28 mouse cellular contexts compared by ENCODE assay signal in the genomic region with DNA sequence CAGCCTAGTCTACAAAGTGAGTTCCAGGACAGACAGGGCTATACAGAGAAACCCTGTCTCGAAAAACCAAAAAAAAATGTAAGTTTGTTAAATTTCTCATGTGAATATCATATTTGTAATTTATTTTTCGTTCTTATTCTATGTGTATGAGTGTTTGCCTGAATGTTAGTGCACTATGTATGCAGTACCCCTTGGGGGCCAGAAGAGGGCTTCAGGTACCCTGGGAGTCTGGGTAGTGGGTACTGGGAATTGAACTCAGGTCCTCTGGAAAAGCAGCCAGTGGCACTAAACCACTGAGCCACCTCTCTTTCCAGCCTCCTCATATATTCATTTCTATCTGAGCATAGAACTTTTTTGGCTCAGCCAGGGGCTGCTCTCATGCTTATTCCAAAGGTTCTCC. TPM values are rescaled to one million over a fixed set of nuclear protein-coding genes. Genes with fewer than 3 reads are reported as not detected.
DNase-seq lines count a peak whose midpoint lies in the region; ATAC-seq and TF ChIP-seq lines count a peak whose summit lies in the region.
"Had no signal": no experiment of that assay in that cellular context is flagged by ENCODE, and none has a peak within 500 bp of the region (broad histone marks: within the 10 kb centered on the region; RNA-seq: fewer than 3 reads in every experiment).

No protein-coding gene starts in this region.

- 77% methylated on average over 2 of the region's 2 CpGs for whole genome bisulfite sequencing in kidney, adult 2 months
- WGBS in midbrain, postnatal 0 days, result 79% methylated on average over 2 of the region's 2 CpGs
- 80% methylated on average over 2 of the region's 2 CpGs for WGBS in midbrain, embryonic 13.5 days

- H3K27me3 ChIP-seq in kidney, adult 2 months (replicated peaks; ENCODE audit: control insufficient read depth, insufficient read depth, low read length), result no peaks in the 10 kb centered on the region
- H3K27me3 ChIP-seq in midbrain, postnatal 0 days (ENCODE audit: insufficient read depth, low read length), result no peaks in the 10 kb centered on the region
- 0 out of 2 replicates have a peak, but pooled peaks cover under 1% of the 10 kb centered on the region for H3K27me3 ChIP-seq in midbrain, embryonic 13.5 days
- no peaks in the 10 kb centered on the region for H3K27me3 ChIP-seq in Patski

- H3K4me1 ChIP-seq in kidney, adult 2 months (ENCODE audit: control insufficient read depth, insufficient read depth, low read length), result no peaks in the 10 kb centered on the region
- no peaks in the 10 kb centered on the region for H3K4me1 ChIP-seq in midbrain, postnatal 0 days (ENCODE audit: insufficient read depth, low read length)
- no peaks in the 10 kb centered on the region for H3K4me1 ChIP-seq in midbrain, embryonic 13.5 days (replicated peaks)
- H3K4me1 ChIP-seq: embryonic facial prominence, embryonic 10.5 days; kidney, embryonic 15.5 days; limb, embryonic 15.5 days; lung, embryonic 15.5 days; neural tube, embryonic 13.5 days had no signal

- no peak for DNase-seq in kidney, adult 2 months
- no peak for DNase-seq in kidney, adult 8-10 months
- DNase-seq in midbrain, postnatal 0 days (ENCODE audit: low spot score), result no peak
- DNase-seq in Patski (ENCODE audit: low read depth, low spot score), result no peak
- DNase-seq in urinary bladder, postnatal 25 days (ENCODE audit: low spot score), result no peak
- DNase-seq in left cerebral cortex, postnatal 36 days (ENCODE audit: low spot score in 2 of 2), result no peak
- DNase-seq: adrenal gland, postnatal 10 days; cerebellum, adult 11 months; cerebellum, postnatal 25 days; gastrocnemius, postnatal 14 days; heart, adult 18-20 months; lung, postnatal 4 days; thymus, postnatal 14 days had no signal

- TF ChIP-seq POLR2A in kidney, adult 2 months (IDR thresholded peaks at IDR 0.05; ENCODE audit: low read depth, low read length), result no peak

- POLR2A ChIA-PET in Patski (lab: Charles Lee), result no interaction called here

- no peaks in the 10 kb centered on the region for H3K36me3 ChIP-seq in kidney, adult 2 months (ENCODE audit: control insufficient read depth, insufficient read depth, low read length)
- H3K36me3 ChIP-seq in midbrain, postnatal 0 days (ENCODE audit: insufficient read depth, low read length), result no peaks in the 10 kb centered on the region
- H3K36me3 ChIP-seq in midbrain, embryonic 13.5 days, result no peaks in the 10 kb centered on the region
- H3K36me3 ChIP-seq: embryonic facial prominence, embryonic 10.5 days; kidney, embryonic 15.5 days; limb, embryonic 15.5 days; lung, embryonic 15.5 days; neural tube, embryonic 13.5 days had no signal

- no peak overlapping the region for H3K4me3 ChIP-seq in kidney, adult 2 months (ENCODE audit: insufficient read depth, low read depth, low read length)
- H3K4me3 ChIP-seq in midbrain, postnatal 0 days (ENCODE audit: low read depth, low read length), result no peak overlapping the region
- no peak overlapping the region for H3K4me3 ChIP-seq in midbrain, embryonic 13.5 days (replicated peaks)
- H3K4me3 ChIP-seq: embryonic facial prominence, embryonic 10.5 days; kidney, embryonic 15.5 days; limb, embryonic 15.5 days; lung, embryonic 15.5 days; neural tube, embryonic 13.5 days had no signal

- 0 out of 2 replicates have a peak, but pooled peaks have one; percentile 8 for TF ChIP-seq CTCF in kidney, adult 2 months (conservative IDR thresholded peaks at IDR 0.05; ENCODE audit: insufficient read depth, insufficient read length, low read depth, low read length)
- TF ChIP-seq CTCF in midbrain, postnatal 0 days (IDR thresholded peaks at IDR 0.05), result peak; percentile 35
- TF ChIP-seq CTCF in Patski (IDR thresholded peaks at IDR 0.05), result peak; percentile 20

- H3K27ac ChIP-seq in kidney, adult 2 months (ENCODE audit: insufficient read depth, low read depth, low read length), result no peak overlapping the region
- no peak overlapping the region for H3K27ac ChIP-seq in midbrain, postnatal 0 days (ENCODE audit: low read depth, low read length)
- H3K27ac ChIP-seq in midbrain, embryonic 13.5 days, result no peak overlapping the region
- H3K27ac ChIP-seq: embryonic facial prominence, embryonic 10.5 days; kidney, embryonic 15.5 days; limb, embryonic 15.5 days; lung, embryonic 15.5 days; neural tube, embryonic 13.5 days had no signal

- no peak overlapping the region for H3K4me2 ChIP-seq in midbrain, postnatal 0 days (ENCODE audit: low read depth, low read length, poor library complexity, severe bottlenecking)
- H3K4me2 ChIP-seq in midbrain, embryonic 13.5 days (replicated peaks), result no peak overlapping the region
- H3K4me2 ChIP-seq: kidney, embryonic 15.5 days; limb, embryonic 15.5 days; lung, embryonic 15.5 days; neural tube, embryonic 13.5 days had no signal

- no peak overlapping the region for H3K9ac ChIP-seq in midbrain, postnatal 0 days (replicated peaks; ENCODE audit: low read length, poor library complexity, severe bottlenecking)
- no peak overlapping the region for H3K9ac ChIP-seq in midbrain, embryonic 13.5 days (replicated peaks)
- H3K9ac ChIP-seq: kidney, embryonic 15.5 days; limb, embryonic 15.5 days; lung, embryonic 15.5 days; neural tube, embryonic 13.5 days had no signal

- intact Hi-C loops in left cerebral cortex, postnatal 36 days (cut with DNase I), result loop anchor here (10.0 kb wide), 1 partner anchor 528 kb away; no protein-coding TSS in a partner anchor

- H3K9me3 ChIP-seq in midbrain, postnatal 0 days (ENCODE audit: low read length), result no peaks in the 10 kb centered on the region
- H3K9me3 ChIP-seq in midbrain, embryonic 13.5 days, result no peaks in the 10 kb centered on the region
- H3K9me3 ChIP-seq: embryonic facial prominence, embryonic 10.5 days; kidney, embryonic 15.5 days; limb, embryonic 15.5 days; lung, embryonic 15.5 days; neural tube, embryonic 13.5 days had no signal

- CTCF ChIA-PET in Patski (lab: Charles Lee), result no interaction called here

- no peak for ATAC-seq in midbrain, postnatal 0 days (ENCODE audit: low FRiP score)
- no peak for ATAC-seq in midbrain, embryonic 13.5 days
- ATAC-seq in Patski, result no peak
- ATAC-seq: activated CD4-positive, CD25-positive, alpha-beta regulatory T cell, adult 4 months had no signal

- in situ Hi-C loops in Patski (cut with MboI; ENCODE audit: low pct_unique_long_range_greater_than_20kb), result no loop called here

RNA-seq across cellular contexts. Expression of gene Rbmxl2, which starts 7.6 kb away (rescaled TPM):
- polyA plus RNA-seq in kidney, adult 2 months (2012; rRNA removed), result not detected in 2 replicates
- total RNA-seq in midbrain, postnatal 0 days (2014; rRNA removed), result not detected in 2 replicates
- not detected in 2 replicates for polyA plus RNA-seq in midbrain, postnatal 0 days (2015; fragmentation: Nextera tagmentation; extraction: Ambion mirVana)
- polyA plus RNA-seq in midbrain, embryonic 13.5 days (2015; fragmentation: Nextera tagmentation; extraction: Ambion mirVana), result not detected in 2 replicates
- not detected for polyA plus RNA-seq in Patski (2021)
- total RNA-seq in left cerebral cortex, postnatal 36 days (2021), result not detected
- total RNA-seq: gastrocnemius, postnatal 14 days; heart, adult 18-20 months; hematopoietic stem cell, adult 5-6 weeks; layer of hippocampus, postnatal 14 days; left cerebral cortex, postnatal 25 days had no signal
- polyA plus RNA-seq: activated CD4-positive, CD25-positive, alpha-beta regulatory T cell, adult 4 months; embryonic facial prominence, embryonic 10.5 days; forebrain, embryonic 11.5 days; frontal cortex, adult 2 months; heart, embryonic 16.5 days; kidney, embryonic 15.5 days; large intestine, adult 2 months; limb, embryonic 15.5 days; lung, embryonic 15.5 days; neural tube, embryonic 13.5 days; small intestine, adult 2 months had no signal

RNA-seq across cellular contexts. Expression of gene Nlrp14, which starts 50.1 kb away (rescaled TPM):
- not detected in 2 replicates for polyA plus RNA-seq in kidney, adult 2 months (2012; rRNA removed)
- total RNA-seq in midbrain, postnatal 0 days (2014; rRNA removed), result not detected in 2 replicates
- not detected in 2 replicates for polyA plus RNA-seq in midbrain, postnatal 0 days (2015; fragmentation: Nextera tagmentation; extraction: Ambion mirVana)
- not detected in 2 replicates for polyA plus RNA-seq in midbrain, embryonic 13.5 days (2015; fragmentation: Nextera tagmentation; extraction: Ambion mirVana)
- not detected for polyA plus RNA-seq in Patski (2021)
- total RNA-seq in left cerebral cortex, postnatal 36 days (2021), result not detected
- total RNA-seq: gastrocnemius, postnatal 14 days; heart, adult 18-20 months; hematopoietic stem cell, adult 5-6 weeks; layer of hippocampus, postnatal 14 days; left cerebral cortex, postnatal 25 days had no signal
- polyA plus RNA-seq: activated CD4-positive, CD25-positive, alpha-beta regulatory T cell, adult 4 months; embryonic facial prominence, embryonic 10.5 days; forebrain, embryonic 11.5 days; frontal cortex, adult 2 months; heart, embryonic 16.5 days; kidney, embryonic 15.5 days; large intestine, adult 2 months; limb, embryonic 15.5 days; lung, embryonic 15.5 days; neural tube, embryonic 13.5 days; small intestine, adult 2 months had no signal
